Mouse (Mus musculus): ENCODE measurements around the gene Gpr35. TPM values are rescaled to one million over a fixed set of nuclear protein-coding genes. Genes with fewer than 3 reads are reported as not detected.

Gene Gpr35
- polyA plus RNA-seq, 2 experiments: 0.73 to 0.98 TPM

GRCm38 (mm10) chr1:93033989-93034388 is 83.3 kb downstream of the Gpr35 start:
- DNase-seq (ENCODE audit: low spot score): no peak
- ATAC-seq (ENCODE audit: low FRiP score, low read depth): no peak
- 58% methylated on average over 8 of the region's 8 CpGs for WGBS
- Histone ChIP-seq H3K9me3 (ENCODE audit: control insufficient read depth, low read length) (peaks cover 6% of the 10 kb centered on the region; the same call in 1 of the 2 replicates), H3K27me3 (ENCODE audit: control insufficient read depth, insufficient read depth, low read length) (no peaks in the 10 kb centered on the region), H3K27ac (replicated peaks; ENCODE audit: low read depth, low read length) (no peak overlapping the region), H3K4me3 (replicated peaks; ENCODE audit: low read length) (no peak overlapping the region), H3K4me2 (replicated peaks; ENCODE audit: low read depth, low read length, severe bottlenecking) (no peak overlapping the region), H3K36me3 (ENCODE audit: control insufficient read depth, insufficient read depth, low read length) (peaks cover 3% of the 10 kb centered on the region; the same call in 1 of the 2 replicates), H3K4me1 (ENCODE audit: control insufficient read depth, insufficient read depth, low read length) (no peaks in the 10 kb centered on the region), H3K9ac (ENCODE audit: low read depth, low read length, severe bottlenecking) (no peak overlapping the region)
- no peak for TF ChIP-seq POLR2A (IDR thresholded peaks at IDR 0.05; ENCODE audit: borderline replicate concordance, extremely low read depth, insufficient read depth, insufficient read length)

DNA sequence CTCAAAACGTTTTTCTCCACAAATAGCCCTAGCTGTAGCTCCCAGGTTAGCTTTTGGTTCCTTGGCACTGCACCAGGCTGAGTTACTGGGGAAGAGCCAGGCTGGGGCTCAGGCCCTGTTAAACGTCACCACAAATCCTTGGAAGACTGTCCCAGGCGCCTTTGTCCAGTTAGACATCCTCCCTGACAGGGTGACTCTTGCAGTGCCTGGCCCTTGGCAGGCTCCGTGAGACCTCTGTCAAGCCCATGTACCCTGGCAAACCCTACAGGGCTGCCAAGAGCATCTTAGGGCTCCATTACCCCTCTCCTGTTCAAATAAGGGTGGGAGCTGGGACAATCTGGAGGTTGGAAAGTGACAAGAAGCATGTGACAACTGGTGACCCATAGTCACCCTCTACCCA is 85.3 kb downstream of the Gpr35 start:
- peaks cover 6% of the 10 kb centered on the region; the same call in 1 of the 2 replicates for H3K9me3 ChIP-seq (ENCODE audit: control insufficient read depth, low read length)
- no peak overlapping the region for H3K9ac ChIP-seq (ENCODE audit: low read depth, low read length, severe bottlenecking)
- H3K4me3 ChIP-seq (replicated peaks; ENCODE audit: low read length): no peak overlapping the region
- no peak for DNase-seq (ENCODE audit: low spot score)
- no peak overlapping the region for H3K4me2 ChIP-seq (replicated peaks; ENCODE audit: low read depth, low read length, severe bottlenecking)
- no peaks in the 10 kb centered on the region for H3K4me1 ChIP-seq (ENCODE audit: control insufficient read depth, insufficient read depth, low read length)
- H3K27me3 ChIP-seq (ENCODE audit: control insufficient read depth, insufficient read depth, low read length): no peaks in the 10 kb centered on the region
- ATAC-seq (ENCODE audit: low FRiP score, low read depth): no peak
- WGBS: 75% methylated on average over 4 of the region's 4 CpGs
- no peak for TF ChIP-seq POLR2A (IDR thresholded peaks at IDR 0.05; ENCODE audit: borderline replicate concordance, extremely low read depth, insufficient read depth, insufficient read length)
- no peak overlapping the region for H3K27ac ChIP-seq (replicated peaks; ENCODE audit: low read depth, low read length)
- peaks cover 3% of the 10 kb centered on the region; the same call in 1 of the 2 replicates for H3K36me3 ChIP-seq (ENCODE audit: control insufficient read depth, insufficient read depth, low read length)

Other genes starting within 250 kb of the Gpr35 start
- 75.5 and 107 TPM in 2 replicates for gene Gpc1, start 119.2 kb upstream of the Gpr35 start, polyA plus RNA-seq (2012; rRNA removed)
- 72.8 and 76.2 TPM in 2 replicates for gene Gpc1, start 119.2 kb upstream of the Gpr35 start, polyA plus RNA-seq (2014; fragmentation: Nextera tagmentation; extraction: Ambion mirVana)
- gene Ankmy1, start 48.0 kb upstream of the Gpr35 start, polyA plus RNA-seq (2012; rRNA removed): 0.38 and 0.41 TPM in 2 replicates
- gene Ankmy1, start 48.0 kb upstream of the Gpr35 start, polyA plus RNA-seq (2014; fragmentation: Nextera tagmentation; extraction: Ambion mirVana): 0.37 and 0.55 TPM in 2 replicates
- gene Dusp28, start 43.9 kb upstream of the Gpr35 start, polyA plus RNA-seq (2012; rRNA removed): 10.6 and 16.7 TPM in 2 replicates
- gene Dusp28, start 43.9 kb upstream of the Gpr35 start, polyA plus RNA-seq (2014; fragmentation: Nextera tagmentation; extraction: Ambion mirVana): 8.0 and 9.6 TPM in 2 replicates
- gene Rnpepl1, start 40.1 kb upstream of the Gpr35 start, polyA plus RNA-seq (2012; rRNA removed): 51.7 and 74.0 TPM in 2 replicates
- 39.9 and 48.5 TPM in 2 replicates for gene Rnpepl1, start 40.1 kb upstream of the Gpr35 start, polyA plus RNA-seq (2014; fragmentation: Nextera tagmentation; extraction: Ambion mirVana)
- gene Capn10, start 16.5 kb upstream of the Gpr35 start, polyA plus RNA-seq (2012; rRNA removed): 34.9 and 39.4 TPM in 2 replicates
- 23.2 and 28.6 TPM in 2 replicates for gene Capn10, start 16.5 kb upstream of the Gpr35 start, polyA plus RNA-seq (2014; fragmentation: Nextera tagmentation; extraction: Ambion mirVana)
- gene Aqp12, start 55.5 kb downstream of the Gpr35 start, polyA plus RNA-seq (2012; rRNA removed): not detected in 2 replicates
- gene Aqp12, start 55.5 kb downstream of the Gpr35 start, polyA plus RNA-seq (2014; fragmentation: Nextera tagmentation; extraction: Ambion mirVana): not detected in 2 replicates
- 8.1 and 10.4 TPM in 2 replicates for gene Kif1a, start 151.1 kb downstream of the Gpr35 start, polyA plus RNA-seq (2012; rRNA removed)
- 16.4 and 17.5 TPM in 2 replicates for gene Kif1a, start 151.1 kb downstream of the Gpr35 start, polyA plus RNA-seq (2014; fragmentation: Nextera tagmentation; extraction: Ambion mirVana)
- gene Agxt, start 184.4 kb downstream of the Gpr35 start, polyA plus RNA-seq (2012; rRNA removed): not detected in 2 replicates
- gene Agxt, start 184.4 kb downstream of the Gpr35 start, polyA plus RNA-seq (2014; fragmentation: Nextera tagmentation; extraction: Ambion mirVana): not detected in 2 replicates
- gene 2310007B03Rik, start 210.1 kb downstream of the Gpr35 start, polyA plus RNA-seq (2012; rRNA removed): 2.9 and 4.2 TPM in 2 replicates
- 6.9 and 9.0 TPM in 2 replicates for gene 2310007B03Rik, start 210.1 kb downstream of the Gpr35 start, polyA plus RNA-seq (2014; fragmentation: Nextera tagmentation; extraction: Ambion mirVana)
- gene Crocc2, start 217.9 kb downstream of the Gpr35 start, polyA plus RNA-seq (2012; rRNA removed): 0.39 and 0.46 TPM in 2 replicates
- 0.17 and 0.51 TPM in 2 replicates for gene Crocc2, start 217.9 kb downstream of the Gpr35 start, polyA plus RNA-seq (2014; fragmentation: Nextera tagmentation; extraction: Ambion mirVana)